Mouse (Mus musculus) spleen, postnatal 36 days (tissue): ENCODE results near the gene Prkca.

Source experiments
- DNase-seq, 2 experiments: peaks; one replicate each; pipeline ENCODE4 v3.0.0; 2022; ENCODE audit warnings: low spot score in 2 of 2, mixed read lengths in 1 of 2

The Prkca gene

DNA sequence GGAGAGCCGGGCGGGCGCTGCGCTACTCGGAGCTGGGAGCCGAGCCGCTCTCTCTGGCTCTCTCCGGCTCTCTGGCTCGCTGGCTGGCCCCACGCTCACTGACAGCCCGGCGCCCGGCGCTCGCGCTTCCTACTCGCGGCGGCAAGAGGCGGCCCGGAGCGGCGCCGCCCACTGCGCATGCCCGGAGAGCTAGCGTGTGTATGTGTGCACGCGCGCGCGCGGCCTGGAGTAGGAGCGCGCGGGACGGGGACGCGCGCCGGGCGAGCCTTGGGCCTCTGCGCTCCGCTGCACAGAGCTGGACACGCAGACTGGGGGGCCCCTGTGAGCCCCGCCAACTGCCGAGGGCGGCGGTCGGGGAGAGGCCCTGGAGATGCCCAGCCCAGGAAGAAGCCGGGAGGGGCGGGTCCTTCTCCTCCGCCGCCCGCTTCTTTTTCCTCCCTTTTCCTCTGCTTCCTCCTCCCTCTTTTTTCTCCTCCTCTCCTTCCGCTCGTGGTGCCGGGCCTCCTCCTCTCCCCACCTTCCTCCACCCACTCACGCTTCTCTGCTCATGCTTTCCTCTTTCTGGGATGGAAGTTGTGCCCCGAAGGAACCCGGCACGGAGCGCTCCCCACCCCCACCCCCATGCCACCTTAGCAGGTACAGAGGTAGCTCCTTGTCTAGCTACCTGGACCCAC is at the start of gene Prkca:
TSS of gene Prkca (minus strand) at position 140 of the 674 bp plus-strand sequence.
- peak; percentile 91 to 92 for DNase-seq

- no peak for DNase-seq
Observed at GRCm38 (mm10) chr11:108385666-108386024, 41.9 kb upstream of the Prkca start.

GRCm38 (mm10) chr11:108384920-108385665 is 41.4 kb upstream of the Prkca start:
- no peak for DNase-seq

GRCm38 (mm10) chr11:108382664-108383063 is 38.9 kb upstream of the Prkca start:
- DNase-seq, result no peak

DNA sequence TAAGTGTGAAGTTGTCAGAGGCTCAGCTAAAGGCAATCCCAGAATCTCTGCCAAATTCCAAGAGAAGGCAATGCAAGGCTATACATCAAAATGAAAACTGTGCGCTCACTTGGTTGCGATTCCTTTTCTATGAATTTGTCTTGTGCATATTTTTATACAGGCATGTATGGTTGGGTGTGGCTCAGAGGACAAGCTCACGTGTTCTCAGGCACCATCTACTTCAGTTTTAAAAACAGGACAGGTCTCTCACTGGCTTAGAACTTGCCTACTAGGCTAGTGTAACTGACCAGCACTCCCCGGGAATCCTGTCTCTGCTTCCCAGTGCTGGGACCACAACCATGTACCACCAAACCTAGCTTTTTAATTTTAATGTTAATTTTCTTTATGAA is 34.6 kb upstream of the Prkca start:
- no peak for DNase-seq

DNA sequence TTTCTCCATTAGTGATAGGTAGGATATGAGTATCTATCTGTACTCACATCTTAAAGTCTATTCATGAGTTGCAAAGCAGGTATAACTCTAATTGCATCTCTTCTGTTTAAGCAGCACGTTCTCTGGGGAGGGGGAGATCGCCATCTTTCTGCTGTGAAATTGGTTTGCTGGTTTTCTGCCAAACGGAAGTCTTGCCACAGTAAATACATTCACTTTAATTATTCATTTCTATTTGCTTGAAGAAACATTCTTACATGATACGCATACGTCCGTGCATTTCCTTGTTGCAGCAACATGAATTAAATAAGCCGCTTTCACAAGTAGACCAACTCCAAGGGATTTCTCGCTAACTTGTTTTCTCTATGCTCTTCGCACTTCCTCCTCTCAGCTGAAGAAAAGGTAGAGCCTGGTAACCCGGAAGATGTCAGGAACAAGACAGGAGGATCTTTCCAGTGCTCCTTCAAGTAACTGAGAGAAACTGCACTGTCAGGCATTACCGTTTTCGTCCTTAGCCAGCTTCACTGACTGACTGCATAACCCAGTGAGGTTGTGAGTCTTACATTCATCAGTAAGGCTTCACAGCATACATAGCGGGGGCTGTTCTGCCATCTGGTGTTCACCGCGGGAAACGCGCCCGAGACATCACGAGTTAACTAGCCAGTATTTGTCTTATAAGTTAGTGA is 34.1 kb upstream of the Prkca start:
- peak; percentile 61 for DNase-seq

DNA sequence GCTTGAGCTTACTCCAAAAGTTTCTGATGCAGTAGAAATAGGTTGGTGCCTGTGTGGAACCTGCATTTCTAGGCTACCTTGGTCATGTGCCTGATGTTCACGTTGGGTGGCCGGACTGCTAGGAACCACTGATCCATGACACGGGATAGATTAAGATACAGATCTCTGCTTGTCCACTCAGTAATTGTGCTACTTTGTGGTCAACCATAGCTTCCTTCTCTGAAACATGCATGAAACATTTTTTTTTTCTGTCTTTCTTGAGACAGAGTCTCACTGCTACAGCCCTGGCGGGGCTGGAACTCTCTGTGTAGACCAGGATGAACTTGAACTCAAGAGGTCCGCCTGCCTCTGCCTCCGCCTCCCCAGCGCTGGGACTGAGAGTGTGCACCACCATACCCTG is 33.1 kb upstream of the Prkca start:
- DNase-seq, result no peak

- DNase-seq, result no peak
Observed at GRCm38 (mm10) chr11:108367046-108367445, 23.3 kb upstream of the Prkca start.

DNA sequence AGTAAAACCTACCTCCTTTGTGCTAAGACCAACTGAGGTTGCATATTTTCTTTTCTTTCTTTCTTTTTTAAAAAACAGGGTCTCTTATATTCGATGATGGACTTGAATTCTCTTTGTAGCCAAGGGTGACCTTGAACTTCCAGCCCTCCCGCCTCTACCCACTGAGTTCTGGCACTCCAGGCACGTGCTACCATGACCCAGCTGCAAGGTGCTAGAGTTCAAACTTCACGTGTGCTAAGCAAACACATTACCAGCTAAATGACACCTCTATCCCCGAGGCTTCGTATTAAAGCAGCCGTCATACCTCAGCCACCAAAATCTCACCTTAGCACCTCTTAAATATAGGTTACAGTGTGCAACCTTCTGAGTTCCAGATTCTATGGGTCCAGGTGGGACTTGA is 21.9 kb upstream of the Prkca start:
- no peak for DNase-seq

GRCm38 (mm10) chr11:108364945-108365589 is 21.3 kb upstream of the Prkca start:
- no peak for DNase-seq

DNA sequence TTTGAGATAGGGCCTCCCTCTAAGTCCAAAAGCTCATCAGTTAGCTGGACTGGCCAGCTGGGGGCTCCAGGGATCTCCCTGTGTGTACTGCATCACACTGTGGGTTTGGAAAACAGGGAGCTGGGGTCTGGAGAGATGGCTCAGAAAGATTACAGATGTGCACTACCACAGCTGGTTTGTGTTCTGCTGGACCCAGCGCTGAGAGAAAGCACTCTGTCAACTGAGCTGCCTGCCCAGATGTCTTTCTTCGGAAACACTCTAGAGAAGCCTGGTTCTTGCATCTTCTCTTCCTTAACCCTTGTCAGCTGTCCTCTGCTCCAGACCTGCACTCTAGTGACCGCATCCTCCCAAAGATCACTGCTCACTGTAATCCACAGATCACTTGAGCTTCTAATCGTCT is 20.3 kb upstream of the Prkca start:
- DNase-seq, result no peak

- no peak for DNase-seq
Observed at GRCm38 (mm10) chr11:108362965-108363364, 19.2 kb upstream of the Prkca start.

- no peak for DNase-seq
Observed at GRCm38 (mm10) chr11:108360983-108361382, 17.3 kb upstream of the Prkca start.

GRCm38 (mm10) chr11:108358911-108359310 is 15.2 kb upstream of the Prkca start:
- no peak for DNase-seq

- no peak for DNase-seq
Observed at GRCm38 (mm10) chr11:108356020-108356419, 12.3 kb upstream of the Prkca start.

DNA sequence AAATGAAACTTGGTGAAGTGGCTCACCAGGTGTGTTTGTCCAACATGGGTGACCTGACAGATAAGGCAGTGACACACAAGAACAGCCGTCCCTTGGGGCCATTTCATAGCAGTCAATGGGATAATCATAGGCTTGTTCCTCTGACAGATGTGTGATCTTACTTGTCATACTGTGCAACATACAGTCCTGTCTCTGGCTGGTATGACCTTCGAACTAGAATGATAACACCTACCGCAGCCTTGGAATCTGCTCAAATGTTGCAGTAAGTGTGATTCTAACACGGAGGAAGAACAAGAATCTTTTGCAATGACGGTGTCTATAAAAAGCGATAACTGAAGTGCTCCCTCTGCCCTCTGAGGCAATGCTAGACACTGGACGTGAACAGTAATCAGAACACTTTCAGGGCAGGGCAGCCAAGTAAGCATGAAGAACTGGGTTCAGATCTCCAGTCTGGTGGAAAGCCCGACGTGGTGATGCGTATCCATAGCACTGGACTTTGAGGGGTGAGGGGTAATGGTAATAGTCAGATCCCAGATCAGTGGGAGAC is 9.2 kb upstream of the Prkca start:
- no peak for DNase-seq

- DNase-seq, result peak; percentile 8 to 9
Observed at GRCm38 (mm10) chr11:108350799-108351198, 7.1 kb upstream of the Prkca start.

GRCm38 (mm10) chr11:108345321-108345720 is 1.6 kb upstream of the Prkca start:
- no peak for DNase-seq

DNA sequence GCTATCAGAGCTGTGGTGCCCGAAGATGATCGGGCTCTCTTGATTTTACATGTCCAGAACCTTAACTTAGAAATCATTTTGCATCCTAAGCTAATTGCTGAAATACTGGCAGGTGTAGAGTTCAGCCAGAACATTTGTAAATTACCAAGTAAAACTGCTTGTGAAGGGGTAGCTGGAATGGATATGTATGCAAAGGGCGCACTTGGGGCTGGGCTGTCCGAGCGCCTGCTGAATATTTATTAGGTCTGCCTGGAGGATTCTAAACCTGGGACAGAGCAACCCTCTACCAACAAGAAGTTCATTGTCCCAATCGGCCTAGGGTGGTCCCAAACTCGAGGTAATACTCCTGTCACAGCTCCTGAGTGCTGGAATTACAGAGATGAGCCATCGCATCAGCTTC is 1.0 kb upstream of the Prkca start:
- no peak for DNase-seq

GRCm38 (mm10) chr11:108342781-108343768 is 653 bp downstream of the Prkca start, which contains the start of gene Apoh:
TSS of gene Apoh (plus strand) at chr11:108343354.
- peak; percentile 12 to 56 for DNase-seq

GRCm38 (mm10) chr11:108341783-108342182 is 1.9 kb downstream of the Prkca start:
- DNase-seq, result no peak
